Mouse (Mus musculus) heart, embryonic 12.5 days (tissue): Measurements from ENCODE around the gene Cd160. TPM values are rescaled to one million over a fixed set of nuclear protein-coding genes. Genes with fewer than 3 reads are reported as not detected.

Experiments used
- ATAC-seq: fragments of 200-750 bp; cut with Nextera tagmentation; 2 replicates; pipeline ENCODE4 v1.8.0; 2017; ENCODE audit warnings: moderate TSS enrichment, moderate library complexity; ENCODE audit not compliant: insufficient number of reproducible peaks, low FRiP score
- H3K27ac ChIP-seq: fragments of 300-500 bp; sonication (generic); 2 replicates; pipeline ENCODE4 v1.5.1; 2016; ENCODE audit warnings: mild to moderate bottlenecking, moderate library complexity; ENCODE audit not compliant: poor library complexity, severe bottlenecking
- H3K27me3 ChIP-seq: fragments of 300-500 bp; sonication (generic); replicated peaks from 2 replicates; pipeline ENCODE4 v1.6.1; 2016; ENCODE audit warnings: mild to moderate bottlenecking, moderate library complexity
- H3K36me3 ChIP-seq: fragments of 300-500 bp; sonication (generic); 2 replicates; pipeline ENCODE4 v1.6.1; 2016; ENCODE audit warnings: mild to moderate bottlenecking, moderate library complexity
- H3K4me1 ChIP-seq: fragments of 300-500 bp; sonication (generic); replicated peaks from 2 replicates; pipeline ENCODE4 v1.6.1; 2016; ENCODE audit warnings: mild to moderate bottlenecking
- H3K4me2 ChIP-seq: fragments of 300-500 bp; sonication (generic); 2 replicates; pipeline ENCODE4 v1.6.1; 2016; ENCODE audit warnings: mild to moderate bottlenecking, moderate library complexity
- H3K4me3 ChIP-seq: fragments of 300-500 bp; sonication (generic); 2 replicates; pipeline ENCODE4 v1.5.1; 2016; ENCODE audit warnings: mild to moderate bottlenecking
- H3K9ac ChIP-seq: fragments of 300-500 bp; sonication (generic); 2 replicates; pipeline ENCODE4 v1.6.1; 2016; ENCODE audit warnings: mild to moderate bottlenecking, moderate library complexity
- H3K9me3 ChIP-seq: fragments of 300-500 bp; sonication (generic); replicated peaks from 2 replicates; pipeline ENCODE4 v1.6.1; 2016; ENCODE audit warnings: mild to moderate bottlenecking, moderate library complexity
- WGBS: fragments of 180-500 bp; shearing (Covaris S2); methylation state at CpG from one replicate; pipeline ENCODE4 v1.1.7; 2016; 5-methylcytosine and 5-hydroxymethylcytosine counted together
- polyA plus RNA-seq: library from polyadenylated mRNA; unstranded; fragments of >200 nt; fragmentation: Nextera tagmentation; extraction: Ambion mirVana; gene quantifications from 2 replicates; pipeline ENCODE4 v1.2.1, GENCODE M21; 2016

Gene Cd160
- polyA plus RNA-seq, 1 experiment from 2014 or later: not detected

- Histone ChIP-seq H3K4me2 (no peak overlapping the region), H3K4me1 (peaks cover 17% of the 10 kb centered on the region), H3K27me3 (no peaks in the 10 kb centered on the region), H3K9me3 (no peaks in the 10 kb centered on the region), H3K27ac (no peak overlapping the region), H3K9ac (no peak overlapping the region), H3K4me3 (no peak overlapping the region), H3K36me3 (no peaks in the 10 kb centered on the region)
- no peak for ATAC-seq
- WGBS: 89% methylated on average over 5 of the region's 5 CpGs
Observed at GRCm38 (mm10) chr3:96769971-96770370, 59.2 kb downstream of the Cd160 start.

- H3K4me3 ChIP-seq: no peak overlapping the region
- no peak overlapping the region for H3K27ac ChIP-seq
- no peak overlapping the region for H3K4me2 ChIP-seq
- H3K9ac ChIP-seq: no peak overlapping the region
- ATAC-seq: no peak
- peaks cover 14% of the 10 kb centered on the region for H3K4me1 ChIP-seq
- no peaks in the 10 kb centered on the region for H3K27me3 ChIP-seq
- no peaks in the 10 kb centered on the region for H3K9me3 ChIP-seq
- 0 out of 2 replicates have a peak, but pooled peaks cover 8% of the 10 kb centered on the region for H3K36me3 ChIP-seq
- 91% methylated on average over 1 of the region's 1 CpGs for WGBS
Observed at GRCm38 (mm10) chr3:96764528-96764927, 64.6 kb downstream of the Cd160 start.

- 86% methylated on average over 4 of the region's 4 CpGs for WGBS
Observed at GRCm38 (mm10) chr3:96759695-96760094, 69.5 kb downstream of the Cd160 start.

DNA sequence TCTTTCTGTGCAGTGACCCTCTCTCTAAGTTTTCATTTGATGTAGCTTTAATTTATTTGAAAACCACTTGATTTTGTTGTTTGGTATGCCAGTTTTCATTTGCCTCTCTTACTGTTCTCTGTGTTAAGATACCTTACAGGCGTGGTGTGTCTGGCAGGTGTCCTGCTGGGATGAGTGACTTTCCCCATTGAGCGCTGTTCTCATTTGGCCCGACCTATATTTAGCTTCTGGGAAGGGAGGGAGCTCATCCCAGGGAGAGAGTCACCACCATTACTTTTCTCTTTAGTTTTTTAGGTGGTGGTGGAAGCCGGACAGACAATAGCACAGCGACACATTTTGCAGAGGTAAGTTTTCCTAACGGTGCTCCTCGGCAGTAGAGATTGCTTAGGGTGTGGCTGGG, 71.5 kb downstream of the Cd160 start:
- no peak for ATAC-seq
- Histone ChIP-seq H3K27me3 (no peaks in the 10 kb centered on the region), H3K27ac (no peak overlapping the region), H3K9me3 (no peaks in the 10 kb centered on the region), H3K4me3 (no peak overlapping the region), H3K9ac (no peak overlapping the region), H3K4me1 (peaks cover 10% of the 10 kb centered on the region), H3K36me3 (peaks cover 12% of the 10 kb centered on the region), H3K4me2 (no peak overlapping the region; the same call in 1 of the 2 replicates)
- WGBS: 47% methylated on average over 7 of the region's 7 CpGs

More at GRCm38 (mm10) chr3:96759695-96760094, 69.5 kb downstream of the Cd160 start:
- peaks cover 12% of the 10 kb centered on the region for H3K4me1 ChIP-seq
- H3K9me3 ChIP-seq: no peaks in the 10 kb centered on the region
- no peak overlapping the region for H3K4me3 ChIP-seq
- no peak for ATAC-seq
- no peak overlapping the region for H3K9ac ChIP-seq
- no peak overlapping the region for H3K27ac ChIP-seq
- peaks cover 14% of the 10 kb centered on the region for H3K36me3 ChIP-seq
- no peaks in the 10 kb centered on the region for H3K27me3 ChIP-seq
- no peak overlapping the region for H3K4me2 ChIP-seq

DNA sequence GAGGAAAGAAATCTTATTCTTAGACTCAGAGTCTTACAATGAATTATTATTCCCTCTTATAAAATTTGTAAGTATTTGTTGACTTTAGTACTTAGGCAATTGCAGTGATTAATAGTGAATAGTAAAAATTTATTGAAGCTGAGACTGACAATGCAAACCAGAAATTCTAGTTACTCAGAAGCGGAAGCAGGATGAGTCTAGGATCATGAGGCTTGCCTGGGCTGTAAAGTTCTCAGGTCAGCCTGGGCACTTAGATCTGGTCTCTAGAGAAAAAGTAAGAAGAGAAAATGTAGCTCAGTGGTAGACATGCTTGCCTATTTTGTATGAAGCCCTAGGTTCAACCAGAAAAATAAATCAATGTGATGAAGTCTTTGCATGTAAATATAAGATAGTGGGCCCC, 73.2 kb downstream of the Cd160 start:
- Histone ChIP-seq H3K27ac (no peak overlapping the region), H3K4me1 (peaks cover 6% of the 10 kb centered on the region), H3K4me2 (no peak overlapping the region), H3K4me3 (no peak overlapping the region), H3K9ac (no peak overlapping the region), H3K36me3 (peaks cover 7% of the 10 kb centered on the region), H3K27me3 (no peaks in the 10 kb centered on the region), H3K9me3 (no peaks in the 10 kb centered on the region)
- ATAC-seq: no peak
- 94% methylated on average over 1 of the region's 1 CpGs for WGBS

Other genes starting within 250 kb of the Cd160 start
- 39.2 and 39.3 TPM in 2 replicates for gene Polr3gl, start 235.2 kb downstream of the Cd160 start, polyA plus RNA-seq
- gene Ankrd34a, start 232.7 kb downstream of the Cd160 start, polyA plus RNA-seq: 9.2 and 9.5 TPM in 2 replicates
- gene Lix1l, start 228.2 kb downstream of the Cd160 start, polyA plus RNA-seq: 5.1 and 5.2 TPM in 2 replicates
- 90.8 and 95.8 TPM in 2 replicates for gene Rbm8a, start 199.4 kb downstream of the Cd160 start, polyA plus RNA-seq
- 36.9 and 37.2 TPM in 2 replicates for gene Pex11b, start 194.0 kb downstream of the Cd160 start, polyA plus RNA-seq
- 0.10 and 0.14 TPM in 2 replicates for gene Gm42957, start 193.9 kb downstream of the Cd160 start, polyA plus RNA-seq
- gene Itga10, start 183.8 kb downstream of the Cd160 start, polyA plus RNA-seq: 0.75 and 0.91 TPM in 2 replicates
- gene Ankrd35, start 159.2 kb downstream of the Cd160 start, polyA plus RNA-seq: 0.17 and 0.23 TPM in 2 replicates
- 42.0 and 43.3 TPM in 2 replicates for gene Pias3, start 133.0 kb downstream of the Cd160 start, polyA plus RNA-seq
- gene Nudt17, start 120.8 kb downstream of the Cd160 start, polyA plus RNA-seq: 6.2 and 6.9 TPM in 2 replicates
- 27.6 and 32.5 TPM in 2 replicates for gene Polr3c, start 101.7 kb downstream of the Cd160 start, polyA plus RNA-seq
- gene Rnf115, start 101.7 kb downstream of the Cd160 start, polyA plus RNA-seq: 54.5 and 56.5 TPM in 2 replicates
- gene Pdzk1, start 67 bp downstream of the Cd160 start, polyA plus RNA-seq: 0.36 TPM in 1 of 2 replicates, not detected in the other
- 150 and 151 TPM in 2 replicates for gene Gja5, start 75.3 kb upstream of the Cd160 start, polyA plus RNA-seq
- 27.6 and 32.3 TPM in 2 replicates for gene Gpr89, start 76.0 kb upstream of the Cd160 start, polyA plus RNA-seq
- gene Gja8, start 96.7 kb upstream of the Cd160 start, polyA plus RNA-seq: not detected in 2 replicates